Mouse (Mus musculus) gastrocnemius, postnatal 10 days (tissue): ENCODE data around the gene Mrrf. TPM values are rescaled to one million over a fixed set of nuclear protein-coding genes. Genes with fewer than 3 reads are reported as not detected.

ENCODE experiments used
- DNase-seq: peaks from one replicate; pipeline ENCODE4 v3.0.0; 2021; ENCODE audit warnings: mixed read lengths
- total RNA-seq, 2 experiments: library from RNA; stranded (reverse); gene quantifications; 2 replicates each; pipeline ENCODE4 v1.2.3; 2021

Mrrf gene
- total RNA-seq, 2 experiments from 2014 or later = 18.7 to 21.4 TPM

GRCm38 (mm10) chr2:36230967-36231366 lies 94.8 kb downstream of the Mrrf start:
- DNase-seq = no peak

GRCm38 (mm10) chr2:36234526-36235368 lies 98.6 kb downstream of the Mrrf start:
- DNase-seq = no peak

DNA sequence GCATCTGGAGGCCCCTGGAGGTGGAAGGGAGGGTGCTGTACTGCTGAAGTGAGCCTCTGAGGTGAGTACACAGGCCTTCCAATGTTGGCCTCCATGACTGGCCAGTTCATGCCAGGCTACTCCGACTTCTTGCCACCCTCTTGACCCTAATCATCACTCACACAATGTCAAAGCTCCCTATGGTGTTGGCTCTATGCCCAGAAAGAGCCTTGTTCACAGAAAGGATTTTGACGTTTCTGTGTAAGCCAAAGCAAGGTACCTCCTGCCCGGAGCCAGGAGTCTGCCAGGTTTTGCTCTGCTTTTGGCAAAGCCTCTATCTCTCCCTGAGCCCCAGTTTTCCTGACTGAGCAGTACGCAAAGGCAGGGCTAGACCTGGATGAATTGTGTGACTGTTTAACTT lies 99.7 kb downstream of the Mrrf start:
- DNase-seq = no peak

DNA sequence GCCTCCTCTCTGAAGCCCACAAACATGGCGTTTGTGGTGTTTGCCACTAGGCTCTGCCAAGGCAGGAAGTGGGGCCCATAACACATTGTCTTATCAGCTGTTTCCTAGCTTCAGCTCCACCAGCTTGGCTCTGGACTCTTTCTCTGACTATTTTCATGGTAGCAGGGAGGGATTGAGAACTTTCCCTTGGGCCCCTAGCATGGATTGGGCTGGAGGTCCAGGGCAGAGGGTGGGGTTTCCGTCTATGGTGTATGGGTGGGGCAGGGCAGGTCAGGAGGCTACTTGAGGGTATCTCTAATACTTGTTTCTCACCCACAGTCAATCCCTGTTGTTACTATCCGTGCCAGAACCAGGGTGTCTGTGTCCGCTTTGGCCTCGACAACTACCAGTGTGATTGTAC lies 100.7 kb downstream of the Mrrf start:
- DNase-seq = no peak

DNA sequence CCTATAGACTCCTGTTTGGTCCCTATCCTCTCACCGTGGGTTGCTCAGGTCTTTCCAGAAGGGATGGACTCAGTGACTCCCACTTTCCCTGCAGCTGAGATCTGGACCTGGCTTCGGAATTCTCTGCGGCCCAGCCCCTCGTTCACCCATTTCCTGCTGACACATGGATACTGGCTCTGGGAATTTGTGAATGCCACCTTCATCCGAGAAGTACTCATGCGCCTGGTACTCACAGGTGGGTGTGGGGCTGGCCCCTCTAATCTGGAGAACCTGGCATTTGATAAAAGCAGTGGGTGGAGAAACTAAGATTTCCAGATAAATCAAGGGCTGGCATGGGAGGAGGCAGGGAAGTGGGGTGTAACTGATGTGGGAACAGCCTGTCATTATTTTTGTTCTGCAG lies 101.4 kb downstream of the Mrrf start:
- no peak for DNase-seq

DNA sequence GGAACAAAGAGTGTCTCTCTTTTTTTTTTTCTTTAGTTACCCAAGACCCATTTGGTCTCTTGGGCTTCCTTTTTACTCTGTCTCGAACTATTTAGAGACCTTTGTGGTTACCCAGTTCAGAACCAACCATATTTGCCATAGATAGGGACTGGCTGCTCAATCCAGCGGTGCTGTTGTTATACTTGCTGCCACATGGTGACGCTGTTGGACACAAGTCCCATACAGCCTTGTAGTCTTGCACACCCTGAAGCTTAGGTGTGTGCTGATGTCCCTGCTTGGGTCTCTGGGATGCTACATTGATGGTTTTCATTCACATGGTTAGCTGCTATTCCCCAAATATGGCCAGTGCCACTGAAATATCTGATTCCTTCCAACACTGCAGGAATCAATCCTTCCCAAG lies 102.3 kb downstream of the Mrrf start:
- no peak for DNase-seq

DNA sequence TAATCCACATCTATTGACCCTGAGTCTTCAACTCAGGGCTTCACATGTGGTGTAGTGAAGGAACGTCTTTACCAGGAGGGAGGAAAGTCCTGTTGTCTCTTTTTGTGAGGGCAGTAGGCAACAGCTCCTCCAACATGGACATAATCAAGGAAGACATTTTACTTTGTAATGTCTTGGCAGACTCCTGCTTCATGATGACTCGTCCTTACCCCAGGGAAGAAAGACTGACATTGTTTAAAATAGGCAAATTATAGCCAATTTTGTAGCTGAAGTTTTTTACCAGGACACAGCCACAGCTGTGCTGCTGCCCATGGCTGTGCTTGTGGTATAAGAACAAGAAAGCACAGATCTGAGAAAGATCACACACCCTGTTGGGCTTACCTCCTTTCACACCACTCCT lies 102.8 kb downstream of the Mrrf start:
- no peak for DNase-seq

Other genes with a start within 250 kb of the Mrrf start
- 1 to 10 TPM; 3.0 TPM for gene Ttll11, start 156.5 kb upstream of the Mrrf start, total RNA-seq
- gene Ndufa8, start 87.0 kb upstream of the Mrrf start, total RNA-seq = 100 to 1,000 TPM; 278 to 336 TPM
- gene Morn5, start 86.9 kb upstream of the Mrrf start, total RNA-seq = not detected
- 1 to 10 TPM; 3.3 to 6.2 TPM for gene Lhx6, start 31.0 kb upstream of the Mrrf start, total RNA-seq
- 10 to 100 TPM; 32.9 to 33.3 TPM for gene Rbm18, start 384 bp downstream of the Mrrf start, total RNA-seq
- 1 to 10 TPM; 3.9 to 5.6 TPM for gene Ptgs1, start 94.0 kb downstream of the Mrrf start, total RNA-seq
- gene Olfr338, start 237.1 kb downstream of the Mrrf start, total RNA-seq = not detected